Mouse (Mus musculus) megakaryocyte progenitor cell, adult 5-6 weeks (primary cell): ENCODE data around the gene Snx13. TPM values are rescaled to one million over a fixed set of nuclear protein-coding genes. Genes with fewer than 3 reads are reported as not detected.

Experiments
- ATAC-seq: replicated peaks from 2 replicates; pipeline ENCODE4 v1.8.0; 2016; ENCODE audit warnings: mild to moderate bottlenecking, moderate TSS enrichment, inconsistent platforms; ENCODE audit not compliant: poor library complexity
- total RNA-seq, 2 experiments: library from RNA; stranded (forward) in 1 of 2; stranded (reverse) in 1 of 2; fragments of 157-497, 149-512 nt in 1 of 2; fragments of 200-1000 nt in 1 of 2; gene quantifications; 2 replicates each; pipeline versions ENCODE4 v1.2.3 to v1.2.4; 2015 to 2017

Gene Snx13
- total RNA-seq, 2 experiments from 2014 or later: 16.9 to 23.2 TPM

GRCm38 (mm10) chr12:35176628-35177027 lies 129.6 kb downstream of the Snx13 start:
- no peak for ATAC-seq

GRCm38 (mm10) chr12:35182675-35183074 lies 135.7 kb downstream of the Snx13 start:
- peak; percentile 97 for ATAC-seq

- no peak for ATAC-seq
Measured at GRCm38 (mm10) chr12:35184261-35184660, 137.3 kb downstream of the Snx13 start.

GRCm38 (mm10) chr12:35191698-35192425 lies 144.9 kb downstream of the Snx13 start:
- peak; percentile 83 for ATAC-seq

- ATAC-seq: no peak
Measured at GRCm38 (mm10) chr12:35192426-35192769, 145.4 kb downstream of the Snx13 start.

Other genes starting within 250 kb of the Snx13 start
- 6.2 and 7.2 TPM in 2 replicates for gene Hdac9, start 130.1 kb upstream of the Snx13 start, total RNA-seq (2015)
- 4.0 and 8.0 TPM in 2 replicates for gene Hdac9, start 130.1 kb upstream of the Snx13 start, total RNA-seq (2017)
- 0.32 and 0.79 TPM in 2 replicates for gene Prps1l1, start 62.4 kb upstream of the Snx13 start, total RNA-seq (2015)
- 0.14 and 0.50 TPM in 2 replicates for gene Prps1l1, start 62.4 kb upstream of the Snx13 start, total RNA-seq (2017)